Mouse (Mus musculus) hindbrain, embryonic 12.5 days (tissue): ENCODE measurements at regions not wholly inside any gene's neighbourhood (a gene's known extent, or its start where the extent isn't known, plus 50 kb on each side); places are given as distances from the start of the nearest gene placed in this dataset.

Experiments used
- ATAC-seq: fragments of 200-750 bp; cut with Nextera tagmentation; 2 replicates; pipeline ENCODE4 v1.8.0; 2017; ENCODE audit warnings: moderate TSS enrichment; ENCODE audit not compliant: low FRiP score
- H3K27ac ChIP-seq: fragments of 300-500 bp; sonication (generic); 2 replicates; pipeline ENCODE4 v1.5.1; 2016; ENCODE audit warnings: mild to moderate bottlenecking
- H3K27me3 ChIP-seq: fragments of 300-500 bp; sonication (generic); 2 replicates; pipeline ENCODE4 v1.6.1; 2016; ENCODE audit warnings: mild to moderate bottlenecking
- H3K36me3 ChIP-seq: fragments of 300-500 bp; sonication (generic); 2 replicates; pipeline ENCODE4 v1.6.1; 2016; ENCODE audit warnings: mild to moderate bottlenecking
- H3K4me1 ChIP-seq: fragments of 300-500 bp; sonication (generic); 2 replicates; pipeline ENCODE4 v1.6.1; 2016
- H3K4me2 ChIP-seq: fragments of 300-500 bp; sonication (generic); replicated peaks from 2 replicates; pipeline ENCODE4 v1.6.1; 2016; ENCODE audit warnings: mild to moderate bottlenecking
- H3K4me3 ChIP-seq: fragments of 300-500 bp; sonication (generic); 2 replicates; pipeline ENCODE4 v1.5.1; 2016; ENCODE audit warnings: mild to moderate bottlenecking
- H3K9ac ChIP-seq: fragments of 300-500 bp; sonication (generic); 2 replicates; pipeline ENCODE4 v1.6.1; 2016; ENCODE audit warnings: mild to moderate bottlenecking, moderate library complexity
- H3K9me3 ChIP-seq: fragments of 300-500 bp; sonication (generic); replicated peaks from 2 replicates; pipeline ENCODE4 v1.6.1; 2016; ENCODE audit warnings: mild to moderate bottlenecking
- WGBS: fragments of 180-500 bp; shearing (Covaris S2); methylation state at CpG from one replicate; pipeline ENCODE4 v1.1.7; 2016; 5-methylcytosine and 5-hydroxymethylcytosine counted together

DNA sequence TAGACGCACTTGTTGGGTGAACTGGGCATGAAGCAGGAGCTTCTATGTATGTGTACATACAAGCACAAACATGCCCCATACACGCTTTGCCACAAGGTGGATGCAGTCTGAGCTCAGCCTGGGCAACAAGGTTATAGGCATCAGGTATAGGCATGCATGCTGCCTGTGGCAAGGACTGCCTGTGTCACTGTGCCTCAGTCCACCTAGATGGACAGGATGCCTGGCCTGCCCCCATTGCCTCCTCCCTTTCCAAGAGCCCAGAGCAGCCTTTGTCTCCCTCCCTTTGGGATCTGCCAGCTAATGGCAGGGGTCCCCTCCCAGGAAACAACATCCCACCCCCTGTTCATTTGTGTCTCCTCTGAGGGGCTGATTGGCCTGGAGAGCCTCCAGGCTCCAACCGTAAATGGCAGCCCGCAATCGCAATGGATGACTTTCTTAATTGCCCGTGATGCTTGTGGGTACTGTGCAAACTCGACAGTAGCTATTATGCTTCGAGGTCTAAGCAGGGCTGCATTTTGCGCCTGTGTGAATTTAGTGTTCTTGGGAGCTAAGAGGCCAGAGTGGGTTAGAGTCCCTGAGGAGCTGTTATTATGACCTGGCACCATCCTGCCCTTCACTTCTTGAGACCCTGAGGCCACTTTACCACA is 293.6 kb downstream of the Tns1 start:
- H3K27ac ChIP-seq = no peak overlapping the region
- H3K9me3 ChIP-seq = no peaks in the 10 kb centered on the region
- WGBS = 63% methylated on average over 9 of the region's 9 CpGs
- ATAC-seq = no peak; the same call in 1 of the 2 replicates
- H3K4me3 ChIP-seq = no peak overlapping the region
- peaks cover 18% of the 10 kb centered on the region for H3K4me1 ChIP-seq
- H3K27me3 ChIP-seq = no peaks in the 10 kb centered on the region
- no peaks in the 10 kb centered on the region for H3K36me3 ChIP-seq
- H3K9ac ChIP-seq = no peak overlapping the region
- H3K4me2 ChIP-seq = no peak overlapping the region

DNA sequence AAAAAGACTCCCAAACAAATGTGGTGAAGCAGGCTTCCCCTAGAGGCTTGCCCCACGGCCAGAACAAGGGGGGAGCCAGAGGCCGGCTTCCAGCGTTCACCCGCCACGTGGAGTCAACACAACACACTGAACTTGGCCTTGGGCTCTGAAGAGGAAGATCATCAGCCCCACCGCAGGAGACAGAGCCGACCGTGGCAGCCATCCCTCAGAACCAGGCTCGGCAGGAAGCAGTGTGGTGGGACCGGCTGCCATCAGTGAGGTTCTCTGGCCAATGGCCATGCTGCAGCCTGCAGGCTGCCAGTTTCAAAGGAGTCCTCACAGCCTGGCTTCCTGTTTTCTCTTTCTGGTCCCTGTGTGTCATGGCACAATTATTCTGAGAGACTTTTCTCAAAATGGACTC is 295.3 kb downstream of the Tns1 start:
- H3K4me3 ChIP-seq = no peak overlapping the region
- H3K4me2 ChIP-seq = no peak overlapping the region
- peaks cover 25% of the 10 kb centered on the region for H3K4me1 ChIP-seq
- no peak for ATAC-seq
- no peak overlapping the region for H3K27ac ChIP-seq
- no peaks in the 10 kb centered on the region for H3K27me3 ChIP-seq
- H3K9me3 ChIP-seq = no peaks in the 10 kb centered on the region
- no peaks in the 10 kb centered on the region for H3K36me3 ChIP-seq
- H3K9ac ChIP-seq = no peak overlapping the region
- 70% methylated on average over 10 of the region's 10 CpGs for WGBS

DNA sequence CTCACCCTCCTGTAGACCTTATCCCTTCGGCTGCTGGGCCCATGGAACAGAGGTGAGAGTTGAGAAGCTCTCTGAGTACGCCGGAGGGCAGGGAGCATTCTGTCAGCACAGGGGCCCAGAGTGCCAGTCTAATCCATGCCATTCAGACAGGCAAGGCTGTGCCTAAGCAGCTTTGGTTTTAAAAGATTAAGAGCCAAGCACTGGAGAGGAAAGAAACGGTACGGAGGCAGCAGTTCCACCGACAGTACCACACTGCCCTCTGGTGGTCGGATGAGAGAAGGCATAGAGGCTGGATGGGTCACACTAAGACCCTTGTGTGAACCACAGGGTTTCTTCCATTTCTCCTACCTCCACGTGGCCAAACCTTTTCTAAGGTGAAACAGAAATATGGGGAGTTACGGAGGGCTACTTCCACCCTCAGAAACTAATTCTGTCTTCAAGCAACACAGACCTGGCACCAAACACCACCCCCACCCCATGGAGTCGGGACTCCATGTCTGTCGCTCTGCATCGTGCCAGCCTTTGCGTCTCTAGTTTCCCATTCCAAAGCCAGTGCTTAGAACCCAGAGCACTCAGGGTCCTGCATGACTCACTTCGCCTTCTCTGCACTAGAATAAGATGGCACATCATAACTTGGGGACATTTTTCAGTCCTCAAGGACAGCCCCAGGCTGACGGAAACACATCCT is 297.9 kb downstream of the Tns1 start:
- H3K9ac ChIP-seq = no peak overlapping the region
- H3K4me2 ChIP-seq = 0 out of 2 replicates have a peak overlapping the region, but pooled peaks have one; percentile 15
- no peak overlapping the region for H3K27ac ChIP-seq
- no peaks in the 10 kb centered on the region for H3K9me3 ChIP-seq
- whole genome bisulfite sequencing = 37% methylated on average over 15 of the region's 15 CpGs
- peaks cover 25% of the 10 kb centered on the region for H3K4me1 ChIP-seq
- ATAC-seq = peak; percentile 75
- no peaks in the 10 kb centered on the region for H3K27me3 ChIP-seq
- no peaks in the 10 kb centered on the region for H3K36me3 ChIP-seq
- H3K4me3 ChIP-seq = no peak overlapping the region

DNA sequence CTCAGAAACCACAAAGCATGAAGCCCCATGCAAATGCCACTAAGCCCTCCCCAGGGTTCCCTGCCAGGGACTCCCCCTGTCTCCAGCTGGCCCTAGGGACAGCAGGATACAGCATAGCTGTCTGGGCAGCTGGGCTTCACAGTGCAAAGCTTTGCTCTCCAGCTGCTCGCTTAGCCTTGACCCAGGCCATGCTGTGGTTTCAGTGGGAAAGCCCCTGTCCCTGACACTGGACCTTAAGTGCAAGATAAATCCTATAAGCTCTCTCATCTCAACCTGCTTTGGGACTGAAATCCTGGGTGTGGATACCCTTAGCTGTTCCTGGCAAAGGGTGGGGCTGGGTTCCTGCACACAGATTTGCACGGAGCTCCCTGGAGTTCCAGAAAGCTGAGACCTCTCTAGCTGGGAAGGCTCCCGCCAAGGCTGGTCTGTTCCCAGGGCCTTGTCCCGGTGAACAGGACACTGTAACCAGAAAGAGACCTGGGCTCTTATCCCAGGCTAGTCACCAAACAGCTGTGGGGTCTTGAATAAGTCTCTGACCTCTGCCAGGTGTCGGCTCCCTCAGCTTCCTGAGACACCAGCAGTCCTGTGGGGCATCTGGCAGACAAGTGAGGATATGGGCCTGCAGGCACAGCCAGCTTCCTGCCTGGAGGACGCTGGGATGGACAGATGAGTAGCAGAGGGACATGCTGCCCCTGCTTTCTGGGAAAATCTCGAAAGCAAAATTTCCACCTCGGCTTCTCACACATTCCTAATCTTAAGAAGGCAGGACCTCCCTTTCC is 299.7 kb downstream of the Tns1 start:
- no peak overlapping the region for H3K4me2 ChIP-seq
- H3K4me3 ChIP-seq = no peak overlapping the region
- ATAC-seq = 0 out of 2 replicates have a peak, but pooled peaks have one; percentile 27
- WGBS = 61% methylated on average over 8 of the region's 8 CpGs
- no peaks in the 10 kb centered on the region for H3K27me3 ChIP-seq
- no peaks in the 10 kb centered on the region for H3K9me3 ChIP-seq
- no peak overlapping the region for H3K9ac ChIP-seq
- H3K27ac ChIP-seq = no peak overlapping the region
- peaks cover 20% of the 10 kb centered on the region for H3K4me1 ChIP-seq
- H3K36me3 ChIP-seq = no peaks in the 10 kb centered on the region

DNA sequence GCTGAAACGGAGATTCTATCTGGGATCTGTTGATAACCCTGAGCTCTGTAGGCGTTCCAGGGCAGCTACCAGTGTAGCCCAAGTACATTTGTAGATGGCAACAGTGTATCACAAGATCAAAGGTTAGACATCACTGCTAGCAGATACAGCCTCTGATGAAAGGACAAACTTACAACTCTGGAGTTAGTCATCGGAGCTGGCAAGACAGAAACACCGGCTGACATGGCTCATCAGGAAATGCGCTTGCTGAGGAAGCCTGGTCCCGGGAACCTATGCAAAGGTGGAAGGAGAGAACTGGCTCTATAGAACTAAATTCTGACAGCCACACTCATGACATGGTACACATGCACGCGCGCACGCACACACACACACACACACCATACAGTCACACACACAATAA is 300.5 kb downstream of the Tns1 start:
- Histone ChIP-seq H3K9me3 (no peaks in the 10 kb centered on the region), H3K36me3 (no peaks in the 10 kb centered on the region), H3K27me3 (no peaks in the 10 kb centered on the region), H3K9ac (no peak overlapping the region), H3K4me2 (no peak overlapping the region), H3K27ac (no peak overlapping the region), H3K4me1 (peaks cover 16% of the 10 kb centered on the region), H3K4me3 (no peak overlapping the region)
- no peak for ATAC-seq
- WGBS = 82% methylated on average over 10 of the region's 10 CpGs

DNA sequence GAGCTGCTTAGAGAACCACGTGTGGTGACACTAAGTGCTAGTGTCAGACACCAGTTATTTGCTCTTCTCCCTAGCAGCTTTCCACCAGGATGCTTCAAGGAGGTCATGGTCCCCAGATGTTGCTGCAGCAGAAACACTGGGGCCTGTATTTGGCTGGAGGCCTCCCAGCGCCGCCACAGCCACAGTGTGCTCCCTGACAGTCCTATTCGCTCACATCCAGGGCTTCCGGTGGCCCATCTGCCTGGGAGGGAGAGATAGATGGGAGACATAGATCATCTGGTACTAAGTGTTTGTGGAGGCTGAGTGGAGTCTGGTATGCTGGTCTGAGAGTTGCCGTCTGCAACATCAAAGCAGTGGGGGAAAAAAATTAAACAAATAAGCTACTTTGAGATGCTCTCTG is 301.6 kb downstream of the Tns1 start:
- Histone ChIP-seq H3K27ac (no peak overlapping the region), H3K4me2 (no peak overlapping the region), H3K4me3 (no peak overlapping the region), H3K9ac (no peak overlapping the region), H3K4me1 (peaks cover 16% of the 10 kb centered on the region), H3K27me3 (no peaks in the 10 kb centered on the region), H3K36me3 (no peaks in the 10 kb centered on the region), H3K9me3 (no peaks in the 10 kb centered on the region)
- WGBS = 54% methylated on average over 6 of the region's 6 CpGs
- no peak for ATAC-seq

DNA sequence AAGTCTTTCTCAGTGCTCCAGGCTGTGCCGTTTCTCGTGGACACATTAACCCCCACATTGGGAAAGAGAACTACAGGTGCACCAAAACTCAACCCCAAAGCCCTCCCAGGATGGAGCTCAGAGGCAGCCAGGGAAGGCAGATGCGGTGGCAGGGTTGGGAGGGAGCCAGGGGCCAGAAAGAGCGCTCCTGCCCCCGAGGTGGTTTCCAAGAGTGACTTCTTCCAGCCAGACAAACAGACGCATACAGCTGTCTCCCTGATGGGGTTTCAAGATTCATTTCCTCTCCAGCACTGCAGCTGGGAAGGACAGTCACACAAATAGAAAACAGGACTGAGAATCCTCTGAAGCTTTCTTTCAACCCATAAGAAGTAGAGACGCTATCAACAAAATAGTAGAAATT is 303.5 kb downstream of the Tns1 start:
- H3K36me3 ChIP-seq = no peaks in the 10 kb centered on the region
- WGBS = 74% methylated on average over 7 of the region's 7 CpGs
- ATAC-seq = no peak

DNA sequence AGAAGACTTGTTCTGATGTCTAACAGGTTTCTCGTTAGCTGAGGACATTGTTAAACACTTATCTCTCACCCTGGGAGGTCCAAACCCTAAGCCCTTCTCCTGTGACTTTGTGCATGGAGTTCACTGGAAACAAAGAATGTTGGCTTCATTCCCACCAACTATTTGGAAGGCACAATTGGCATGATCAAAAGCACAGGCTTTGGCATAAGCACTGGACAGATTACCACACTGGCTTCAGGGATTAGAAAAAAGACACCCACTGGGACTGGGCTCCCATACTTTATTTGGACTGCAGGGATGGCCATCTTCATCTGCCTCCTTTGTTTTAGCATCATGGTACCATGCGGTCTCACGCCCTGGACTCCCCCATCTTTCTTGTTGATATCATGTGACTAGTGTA is 317.0 kb downstream of the Tns1 start:
- Histone ChIP-seq H3K4me2 (no peak overlapping the region), H3K4me1 (no peaks in the 10 kb centered on the region), H3K27ac (no peak overlapping the region), H3K36me3 (no peaks in the 10 kb centered on the region), H3K4me3 (no peak overlapping the region), H3K9me3 (no peaks in the 10 kb centered on the region), H3K27me3 (no peaks in the 10 kb centered on the region), H3K9ac (no peak overlapping the region)
- WGBS = 90% methylated on average over 3 of the region's 3 CpGs
- ATAC-seq = no peak

More for the DNA sequence above, 303.5 kb downstream of the Tns1 start:
- Histone ChIP-seq H3K4me2 (no peak overlapping the region), H3K4me3 (no peak overlapping the region), H3K4me1 (peaks cover 7% of the 10 kb centered on the region), H3K27ac (no peak overlapping the region), H3K9ac (no peak overlapping the region), H3K9me3 (no peaks in the 10 kb centered on the region), H3K27me3 (no peaks in the 10 kb centered on the region)

DNA sequence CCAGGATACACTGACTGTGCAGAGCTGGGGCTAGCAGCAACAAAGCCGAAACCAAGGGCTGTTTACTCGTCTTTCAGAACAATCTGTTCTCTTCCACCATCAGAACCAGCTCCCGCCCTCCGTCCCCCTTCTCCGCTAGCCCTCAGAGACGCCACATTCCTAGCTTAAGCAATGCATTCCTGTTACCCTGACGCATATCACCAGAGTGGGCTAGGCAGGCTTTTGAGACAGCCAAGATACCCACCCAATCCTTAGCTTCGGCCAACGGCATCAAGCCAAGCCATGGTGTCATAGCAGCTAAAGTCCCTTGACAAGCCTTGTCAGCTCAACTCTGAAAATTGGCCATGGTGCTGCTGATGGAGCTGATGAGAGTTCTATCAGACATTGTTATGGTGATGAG is 319.1 kb downstream of the Tns1 start:
- H3K9me3 ChIP-seq = no peaks in the 10 kb centered on the region
- 84% methylated on average over 9 of the region's 9 CpGs for WGBS
- ATAC-seq = no peak

DNA sequence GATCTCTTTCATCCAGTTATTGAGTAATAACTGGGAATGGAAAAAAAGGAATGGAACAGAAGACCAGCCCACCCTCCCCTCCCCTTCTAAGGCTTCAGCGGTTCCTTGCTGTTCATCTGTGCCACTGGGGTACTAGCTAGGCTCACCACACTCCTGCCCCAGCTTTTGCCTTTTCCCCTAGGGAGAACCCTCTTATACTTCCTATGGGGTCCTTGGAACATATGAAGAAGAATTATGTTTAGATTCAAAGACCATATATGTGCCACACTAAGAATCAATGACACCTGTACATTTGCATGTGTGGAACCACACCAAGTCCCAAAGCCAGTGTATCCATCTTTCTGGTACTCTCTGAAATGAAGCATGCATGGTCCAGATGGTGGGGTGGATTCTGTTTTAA is 324.3 kb downstream of the Tns1 start:
- WGBS = 88% methylated on average over 1 of the region's 1 CpGs
- no peak for ATAC-seq
- Histone ChIP-seq H3K9me3 (no peaks in the 10 kb centered on the region), H3K27me3 (no peaks in the 10 kb centered on the region), H3K4me2 (no peak overlapping the region), H3K27ac (no peak overlapping the region), H3K9ac (no peak overlapping the region), H3K36me3 (no peaks in the 10 kb centered on the region), H3K4me1 (peaks cover 3% of the 10 kb centered on the region; the same call in 1 of the 2 replicates), H3K4me3 (no peak overlapping the region)

More for the DNA sequence above, 319.1 kb downstream of the Tns1 start:
- H3K4me2 ChIP-seq = no peak overlapping the region
- H3K27ac ChIP-seq = no peak overlapping the region
- H3K9ac ChIP-seq = no peak overlapping the region
- H3K27me3 ChIP-seq = no peaks in the 10 kb centered on the region
- no peak overlapping the region for H3K4me3 ChIP-seq
- H3K4me1 ChIP-seq = no peaks in the 10 kb centered on the region
- no peaks in the 10 kb centered on the region for H3K36me3 ChIP-seq

DNA sequence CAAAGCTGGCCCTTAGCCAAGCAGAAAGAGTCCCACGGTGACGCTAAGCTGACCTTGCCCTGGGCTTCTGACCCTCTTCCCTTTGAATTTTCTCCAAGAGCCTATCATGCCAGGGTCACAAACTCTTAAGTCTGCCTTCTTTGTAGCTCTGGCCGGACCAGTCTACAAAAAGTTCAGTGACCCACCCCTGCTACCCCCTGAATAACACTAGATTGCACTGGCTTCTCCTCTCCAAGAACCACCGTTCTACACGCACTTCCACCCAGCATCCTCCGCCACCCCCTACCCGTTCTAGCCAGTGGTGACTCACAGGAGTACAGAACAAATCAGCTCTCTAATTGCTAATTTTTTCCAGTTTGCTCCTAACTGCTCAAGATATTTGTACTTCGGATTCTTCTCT is 325.0 kb downstream of the Tns1 start:
- WGBS = 52% methylated on average over 8 of the region's 8 CpGs
- H3K27ac ChIP-seq = no peak overlapping the region
- H3K9ac ChIP-seq = no peak overlapping the region
- no peaks in the 10 kb centered on the region for H3K36me3 ChIP-seq
- H3K4me1 ChIP-seq = peaks cover 3% of the 10 kb centered on the region; the same call in 1 of the 2 replicates
- H3K27me3 ChIP-seq = no peaks in the 10 kb centered on the region
- H3K9me3 ChIP-seq = no peaks in the 10 kb centered on the region
- no peak for ATAC-seq
- no peak overlapping the region for H3K4me2 ChIP-seq
- H3K4me3 ChIP-seq = no peak overlapping the region

DNA sequence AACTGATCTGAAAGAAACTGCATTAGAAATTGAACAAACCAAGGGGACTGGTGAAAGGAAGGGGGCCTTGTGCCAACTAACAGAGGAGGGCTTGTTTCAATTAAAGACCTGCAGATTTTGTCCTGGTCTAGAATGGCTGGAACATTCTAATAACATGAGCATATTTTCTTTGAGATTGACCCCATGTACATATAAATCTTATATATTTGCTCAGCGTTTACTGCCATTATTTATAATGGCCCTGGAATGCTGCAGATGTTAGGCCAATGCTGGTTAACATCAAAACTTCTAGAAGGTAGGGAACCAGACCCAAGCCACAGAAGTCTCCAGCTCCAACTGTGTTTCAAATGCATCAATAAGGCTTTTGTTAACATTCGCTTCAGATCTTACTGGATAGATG is 326.4 kb downstream of the Tns1 start:
- Histone ChIP-seq H3K9ac (no peak overlapping the region), H3K4me3 (no peak overlapping the region), H3K27ac (no peak overlapping the region), H3K4me1 (peaks cover 3% of the 10 kb centered on the region; the same call in 1 of the 2 replicates), H3K4me2 (no peak overlapping the region), H3K36me3 (no peaks in the 10 kb centered on the region), H3K27me3 (no peaks in the 10 kb centered on the region), H3K9me3 (no peaks in the 10 kb centered on the region)
- WGBS = 77% methylated on average over 2 of the region's 2 CpGs
- no peak for ATAC-seq
